Mouse (Mus musculus) neural tube, embryonic 10.5 days (tissue): ENCODE measurements around the gene Itga6.
"Not testable (repeated sequence)": the region's sequence is repeated elsewhere in the genome, so short reads cannot be mapped to it uniquely, and the experiment has no call there.

Source experiments
- DNase-seq: peaks from one replicate; pipeline ENCODE4 v3.0.0-alpha.2; 2017; ENCODE audit warnings: low spot score; ENCODE audit errors: extremely low spot score

The Itga6 gene

GRCm38 (mm10) chr2:71888437-71888836, 143.0 kb downstream of the Itga6 start:
- DNase-seq = no peak

DNA sequence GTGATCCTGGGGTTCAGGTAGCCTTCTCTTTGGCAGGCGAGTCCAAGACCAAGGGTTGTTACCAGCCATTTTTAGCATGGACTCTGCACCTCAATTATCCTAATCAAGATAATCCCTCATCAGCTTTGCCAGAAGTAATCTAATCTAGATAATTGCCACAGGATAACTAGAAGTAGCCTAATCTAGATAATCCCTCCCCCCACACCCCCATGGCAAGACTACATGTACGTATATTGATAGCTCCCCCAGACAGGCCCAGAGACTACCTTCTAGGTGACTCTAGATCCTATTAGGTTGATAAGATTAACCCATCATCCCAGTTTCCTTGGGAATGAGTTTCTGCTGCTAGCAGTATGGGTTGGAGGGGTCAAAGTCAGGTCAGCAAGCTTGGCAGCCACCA, 146.1 kb downstream of the Itga6 start:
- no peak for DNase-seq

- no peak for DNase-seq
These were observed 147.4 kb downstream of the Itga6 start for GRCm38 (mm10) chr2:71892741-71893349.

- no peak for DNase-seq
These were observed 150.3 kb downstream of the Itga6 start for GRCm38 (mm10) chr2:71895596-71896286.

DNA sequence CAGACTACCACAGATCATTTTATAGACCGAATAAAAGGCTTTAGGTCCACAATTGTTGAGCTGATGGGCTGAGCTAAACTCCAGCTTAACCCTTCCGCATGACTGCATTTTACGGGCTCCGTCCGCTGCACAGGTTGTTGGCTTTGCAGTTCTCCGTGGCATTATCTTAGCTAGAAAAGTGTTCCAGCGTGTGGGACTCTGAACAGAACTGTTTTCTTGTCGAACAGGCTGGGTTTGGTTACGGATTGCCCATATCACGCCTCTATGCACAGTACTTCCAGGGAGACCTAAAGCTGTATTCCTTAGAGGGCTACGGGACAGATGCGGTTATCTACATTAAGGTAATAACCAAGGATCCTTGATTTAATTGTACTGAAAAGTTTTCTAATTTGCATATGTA, 152.0 kb downstream of the Itga6 start:
- DNase-seq = no peak

- no peak for DNase-seq
These were observed 153.0 kb downstream of the Itga6 start for GRCm38 (mm10) chr2:71898335-71898856.

DNA sequence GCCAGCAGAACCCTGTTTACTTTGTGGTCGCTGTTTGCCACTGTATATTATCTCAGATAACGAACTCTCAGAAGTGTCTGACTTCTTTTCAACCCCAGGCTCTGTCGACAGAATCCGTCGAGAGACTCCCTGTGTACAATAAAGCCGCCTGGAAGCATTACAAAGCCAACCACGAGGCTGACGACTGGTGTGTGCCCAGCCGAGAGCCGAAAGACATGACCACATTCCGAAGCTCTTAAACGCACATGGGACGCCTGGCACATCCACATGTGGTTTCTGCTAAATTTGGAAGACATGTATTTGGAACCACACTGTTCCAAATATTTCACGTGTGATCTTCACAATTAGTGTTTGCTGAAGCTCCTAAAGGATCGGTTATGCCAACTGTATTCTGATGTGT, 154.5 kb downstream of the Itga6 start:
- DNase-seq = no peak

DNA sequence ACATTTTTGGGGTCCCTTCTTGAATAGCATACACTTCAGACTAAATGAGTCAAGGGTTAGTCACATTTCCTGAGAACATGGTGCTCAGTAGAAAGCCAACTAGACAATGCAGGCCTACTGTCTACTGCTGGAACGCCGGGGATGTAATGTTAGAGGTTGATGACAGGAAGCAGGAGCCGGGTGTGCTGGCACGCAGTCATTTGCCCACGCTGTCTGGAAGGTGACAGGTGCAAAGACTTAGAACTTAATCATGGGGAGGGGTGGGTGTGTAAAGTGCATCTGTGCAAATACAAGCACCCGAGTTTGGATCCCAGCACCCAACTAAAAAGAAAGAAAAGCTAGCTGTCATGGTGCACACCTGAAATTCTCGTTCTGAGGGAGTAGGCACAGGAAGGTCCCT, 159.7 kb downstream of the Itga6 start:
- no peak for DNase-seq

DNA sequence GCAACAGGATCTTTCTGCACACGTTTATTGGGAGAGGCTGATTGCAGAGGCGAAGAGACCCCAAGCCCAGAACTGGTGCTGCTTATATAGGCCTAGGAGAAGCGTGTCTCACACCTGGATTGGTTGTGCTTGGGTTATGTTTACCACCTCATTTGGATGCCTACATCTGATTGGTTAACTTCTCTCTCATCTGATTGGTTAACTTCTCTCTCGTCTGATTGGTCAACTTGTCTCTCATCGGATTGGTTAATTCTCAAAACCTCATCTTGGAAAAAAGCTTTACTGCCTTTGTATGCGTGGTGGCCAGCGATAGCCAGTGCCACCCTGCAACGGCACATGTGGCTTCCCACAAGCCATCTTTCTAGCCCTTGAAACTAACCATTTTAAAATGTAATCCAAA, 160.9 kb downstream of the Itga6 start:
- not testable (repeated sequence) for DNase-seq
